Mouse (Mus musculus): ENCODE data around the gene Ppp1r32. TPM values are rescaled to one million over a fixed set of nuclear protein-coding genes. Genes with fewer than 3 reads are reported as not detected.

Ppp1r32 gene
- total RNA-seq (2014; fragmentation: Nextera tagmentation) (0.57 TPM in 1 of 2 replicates, not detected in the other), total RNA-seq (2017) (not detected in 2 replicates)

- no peak for ATAC-seq (replicated peaks; ENCODE audit: low FRiP score, low TSS enrichment, poor library complexity, severe bottlenecking)
These were observed at the start of gene Ppp1r32 for GRCm38 (mm10) chr19:10482703-10483102. Gene Ppp1r32, minus strand, starts transcription at chr19:10482928.

- ATAC-seq (replicated peaks; ENCODE audit: low FRiP score, low TSS enrichment, poor library complexity, severe bottlenecking) = no peak
These were observed 47.4 kb upstream of the Ppp1r32 start for GRCm38 (mm10) chr19:10530082-10530481.

DNA sequence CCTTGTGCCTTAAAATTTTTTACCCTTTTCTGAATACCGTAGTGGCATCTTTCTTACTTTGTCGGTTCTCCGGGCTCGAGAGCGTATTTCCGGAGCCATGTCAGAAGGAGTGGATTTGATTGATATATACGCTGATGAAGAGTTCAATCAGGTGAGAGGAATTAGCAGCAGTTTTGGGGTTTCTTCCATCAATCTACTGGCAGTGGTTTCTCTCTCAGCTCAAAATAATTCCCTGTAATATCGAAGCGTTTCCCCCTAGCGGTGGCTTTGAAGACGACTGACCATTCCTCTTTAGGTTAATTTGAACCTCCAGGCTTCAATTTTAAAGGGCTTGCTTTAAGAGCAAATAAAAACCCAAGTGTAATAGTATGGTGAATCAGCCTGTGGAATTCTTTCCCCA lies 43.2 kb upstream of the Ppp1r32 start, which contains the start of gene Sdhaf2:
TSS of gene Sdhaf2 (minus strand) at position 233 of the 400 bp plus-strand sequence.
- 0 out of 2 replicates have a peak, but pooled peaks have one; percentile 29 for ATAC-seq (replicated peaks; ENCODE audit: low FRiP score, low TSS enrichment, poor library complexity, severe bottlenecking)

- peak; percentile 82 for ATAC-seq (replicated peaks; ENCODE audit: low FRiP score, low TSS enrichment, poor library complexity, severe bottlenecking)
These were observed 42.6 kb upstream of the Ppp1r32 start, which contains the start of gene Cpsf7 for GRCm38 (mm10) chr19:10525106-10525901. Gene Cpsf7, plus strand, starts transcription at chr19:10525266.

DNA sequence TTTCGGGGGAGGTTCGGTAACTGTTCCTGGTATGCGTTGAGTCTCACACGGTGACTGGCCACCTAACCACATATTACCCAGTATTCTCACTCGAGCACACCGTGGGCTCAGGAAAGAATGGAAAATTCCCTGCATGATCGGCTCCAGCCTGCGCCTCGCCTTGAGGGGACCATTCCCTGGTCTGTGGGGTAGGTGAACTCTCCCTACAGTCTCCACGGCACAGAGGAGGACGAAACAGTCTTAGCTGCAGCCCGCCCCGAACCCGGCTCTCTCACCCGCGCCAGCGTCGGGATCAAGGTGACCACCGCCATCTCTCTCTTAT lies 42.0 kb upstream of the Ppp1r32 start:
- ATAC-seq (replicated peaks; ENCODE audit: low FRiP score, low TSS enrichment, poor library complexity, severe bottlenecking) = no peak

GRCm38 (mm10) chr19:10523483-10524080 lies 40.9 kb upstream of the Ppp1r32 start:
- ATAC-seq (replicated peaks; ENCODE audit: low FRiP score, low TSS enrichment, poor library complexity, severe bottlenecking) = peak; percentile 41

- ATAC-seq (replicated peaks; ENCODE audit: low FRiP score, low TSS enrichment, poor library complexity, severe bottlenecking) = no peak
These were observed 39.2 kb upstream of the Ppp1r32 start for GRCm38 (mm10) chr19:10521926-10522325.

DNA sequence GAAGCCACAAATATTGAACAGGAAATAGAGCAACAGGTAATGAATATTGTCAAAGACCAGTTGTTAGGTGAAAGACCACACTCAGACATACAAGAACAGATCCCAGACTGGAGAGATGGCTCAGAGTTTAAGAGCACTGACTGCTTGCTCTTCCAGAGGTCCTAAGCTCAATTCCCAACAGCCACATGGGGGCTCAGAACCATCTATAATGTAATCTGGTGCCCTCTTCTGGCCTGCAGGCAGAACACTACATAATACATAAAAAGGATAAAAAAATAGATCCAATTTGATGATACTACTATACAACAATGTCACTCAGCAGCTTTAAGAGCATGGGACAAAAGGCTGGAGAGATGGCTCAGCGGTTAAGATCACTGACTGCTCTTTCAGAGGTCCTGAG lies 37.6 kb upstream of the Ppp1r32 start:
- no peak for ATAC-seq (replicated peaks; ENCODE audit: low FRiP score, low TSS enrichment, poor library complexity, severe bottlenecking)

DNA sequence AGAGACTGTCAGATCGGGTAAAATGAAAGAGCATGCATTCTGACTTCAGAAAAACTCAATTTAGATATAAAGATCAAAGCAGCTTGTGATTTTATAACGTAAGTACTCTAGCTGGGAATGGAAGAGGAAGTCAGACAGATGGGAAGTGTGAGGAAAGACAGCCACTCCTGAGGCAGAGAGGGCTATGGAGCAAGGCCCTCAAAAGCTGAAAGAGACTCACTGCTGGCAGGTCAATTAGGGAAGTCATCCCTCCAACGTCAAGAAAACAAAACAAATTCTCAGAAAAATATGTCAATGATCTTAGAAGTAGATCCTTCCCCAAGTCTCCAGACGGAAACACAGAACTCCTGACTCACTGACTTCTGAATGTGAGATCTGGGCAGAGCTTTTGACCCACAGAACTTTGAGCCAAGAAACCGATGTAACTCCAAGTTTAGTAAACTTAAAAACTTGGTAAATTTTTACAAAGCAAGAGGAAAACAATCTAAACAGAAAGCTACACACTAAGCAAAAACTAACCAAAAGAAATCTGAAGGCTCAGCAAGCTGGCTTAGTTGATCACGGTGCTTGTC lies 28.1 kb upstream of the Ppp1r32 start:
- no peak for ATAC-seq (replicated peaks; ENCODE audit: low FRiP score, low TSS enrichment, poor library complexity, severe bottlenecking)

- peak; percentile 84 for ATAC-seq (replicated peaks; ENCODE audit: low FRiP score, low TSS enrichment, poor library complexity, severe bottlenecking)
These were observed 19.8 kb upstream of the Ppp1r32 start for GRCm38 (mm10) chr19:10502571-10502970.

- no peak for ATAC-seq (replicated peaks; ENCODE audit: low FRiP score, low TSS enrichment, poor library complexity, severe bottlenecking)
These were observed 17.9 kb upstream of the Ppp1r32 start for GRCm38 (mm10) chr19:10500581-10500980.

DNA sequence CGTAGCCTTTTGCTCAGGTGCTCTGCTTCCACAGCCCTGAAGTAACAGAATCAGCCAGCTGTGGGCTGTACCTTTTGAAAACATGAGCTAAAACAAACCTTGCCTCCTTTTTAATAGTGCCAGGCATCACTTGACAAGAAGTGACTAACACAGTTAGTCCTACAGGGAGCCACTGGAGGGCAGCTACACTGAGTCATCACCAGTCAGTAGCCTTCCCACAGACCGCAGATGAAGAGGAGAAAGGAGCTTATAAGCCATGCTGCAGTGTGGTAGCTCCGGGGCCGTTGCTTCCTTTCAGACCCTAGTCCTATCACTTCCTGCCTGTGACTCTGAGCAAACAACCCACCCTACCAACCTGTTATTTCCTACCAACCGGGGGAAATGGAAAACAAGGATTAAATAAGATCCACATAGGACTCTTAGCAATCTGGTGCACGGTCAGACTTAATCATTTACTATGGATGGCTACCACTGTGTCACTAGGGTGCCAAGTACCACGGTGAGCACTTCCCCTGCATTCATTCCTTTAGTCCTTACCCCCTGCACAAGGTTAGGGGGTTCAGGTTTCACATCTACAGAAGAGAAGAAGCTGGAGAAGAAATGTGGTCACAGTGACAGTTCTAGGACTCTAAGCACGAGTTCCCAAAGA lies 14.9 kb upstream of the Ppp1r32 start:
- 0 out of 2 replicates have a peak, but pooled peaks have one; percentile 50 for ATAC-seq (replicated peaks; ENCODE audit: low FRiP score, low TSS enrichment, poor library complexity, severe bottlenecking)

DNA sequence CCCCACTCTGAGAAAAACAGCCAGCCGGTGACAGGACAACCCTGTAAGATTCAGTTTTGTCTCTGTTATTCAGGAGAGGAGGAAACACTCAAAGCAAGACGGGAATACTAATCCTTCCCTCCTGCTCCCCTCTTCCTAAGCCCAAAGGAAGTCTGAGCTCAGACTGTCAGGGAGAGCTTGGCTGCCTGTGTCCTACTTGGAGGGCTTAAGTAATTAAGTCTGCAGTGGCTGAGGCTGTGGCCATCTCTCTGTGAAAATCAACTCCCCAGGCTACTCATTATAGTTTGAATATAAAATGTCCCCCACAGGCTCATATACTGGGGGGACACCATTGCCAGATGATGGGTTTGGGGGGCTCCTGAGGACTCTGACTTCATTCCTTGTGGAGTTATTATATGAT lies 14.2 kb upstream of the Ppp1r32 start:
- ATAC-seq (replicated peaks; ENCODE audit: low FRiP score, low TSS enrichment, poor library complexity, severe bottlenecking) = no peak

- no peak for ATAC-seq (replicated peaks; ENCODE audit: low FRiP score, low TSS enrichment, poor library complexity, severe bottlenecking)
These were observed 12.9 kb upstream of the Ppp1r32 start for GRCm38 (mm10) chr19:10495670-10496069.

DNA sequence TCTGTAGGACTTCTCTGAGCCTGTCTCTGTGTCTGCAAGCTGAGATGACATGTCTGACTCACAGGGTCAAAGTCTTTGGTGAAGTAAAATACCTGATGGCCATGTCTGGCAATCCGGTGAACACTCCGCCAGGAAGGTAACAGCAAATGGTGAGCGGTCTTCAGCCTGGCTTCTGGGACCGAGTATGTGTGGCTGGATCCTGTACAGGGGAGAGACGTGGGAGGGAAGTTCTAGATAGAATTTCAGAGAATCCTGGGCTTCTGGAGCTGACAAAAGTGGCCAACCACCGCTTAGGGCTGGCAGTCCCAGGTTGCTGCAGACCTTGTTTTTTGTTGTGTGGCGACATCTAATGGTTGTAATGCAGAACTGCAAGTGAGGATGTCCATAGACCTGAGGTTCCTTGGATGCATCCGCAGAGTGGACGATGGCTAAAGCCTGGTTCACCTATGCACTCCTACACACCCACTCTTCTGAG lies 3.6 kb upstream of the Ppp1r32 start:
- peak; percentile 72 for ATAC-seq (replicated peaks; ENCODE audit: low FRiP score, low TSS enrichment, poor library complexity, severe bottlenecking)

DNA sequence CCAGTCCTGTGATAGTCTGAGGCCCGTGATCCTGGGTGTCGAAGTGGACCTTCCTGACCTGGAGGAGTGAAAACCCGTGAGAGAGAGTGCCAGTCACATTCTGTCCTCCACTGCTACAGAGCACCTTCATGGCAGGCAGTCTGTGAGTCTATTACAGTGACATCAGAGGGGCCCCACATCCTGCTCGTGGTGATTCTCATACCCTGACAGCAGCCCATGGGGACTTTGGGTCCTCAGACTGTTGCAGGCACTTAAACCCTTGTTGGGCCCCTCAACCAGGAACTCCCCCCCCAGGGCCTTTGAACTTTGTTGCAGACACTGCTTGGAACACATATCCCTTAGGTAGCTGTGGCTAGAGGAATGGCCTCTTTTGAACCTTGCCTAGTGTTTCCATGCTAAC lies 3.2 kb downstream of the Ppp1r32 start:
- ATAC-seq (replicated peaks; ENCODE audit: low FRiP score, low TSS enrichment, poor library complexity, severe bottlenecking) = no peak

DNA sequence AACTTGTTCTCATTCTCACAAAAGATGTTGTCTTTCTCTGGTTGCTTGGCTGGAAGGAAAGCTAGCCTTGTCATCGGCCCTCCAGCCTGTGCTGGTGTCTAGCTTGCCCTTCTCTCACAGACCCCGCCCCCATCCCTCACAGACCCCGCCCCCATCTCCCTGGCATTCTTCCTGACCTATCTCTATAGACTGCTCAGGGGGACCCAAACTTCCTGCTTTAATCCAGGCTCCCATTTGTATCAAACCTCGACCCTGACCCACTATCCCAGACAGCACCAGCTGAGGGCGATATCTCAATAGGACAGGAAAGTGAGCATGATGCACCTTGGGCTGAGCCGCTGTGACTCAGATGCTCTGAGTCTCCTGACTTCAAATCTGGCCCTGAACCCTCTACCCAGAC lies 8.9 kb downstream of the Ppp1r32 start:
- ATAC-seq (replicated peaks; ENCODE audit: low FRiP score, low TSS enrichment, poor library complexity, severe bottlenecking) = no peak

- no peak for ATAC-seq (replicated peaks; ENCODE audit: low FRiP score, low TSS enrichment, poor library complexity, severe bottlenecking)
These were observed 9.8 kb downstream of the Ppp1r32 start for GRCm38 (mm10) chr19:10472958-10473357.

- no peak for ATAC-seq (replicated peaks; ENCODE audit: low FRiP score, low TSS enrichment, poor library complexity, severe bottlenecking)
These were observed 13.5 kb downstream of the Ppp1r32 start for GRCm38 (mm10) chr19:10469171-10469658.

- no peak for ATAC-seq (replicated peaks; ENCODE audit: low FRiP score, low TSS enrichment, poor library complexity, severe bottlenecking)
These were observed 18.3 kb downstream of the Ppp1r32 start for GRCm38 (mm10) chr19:10464427-10464826.
